Mouse (Mus musculus) embryonic fibroblast, embryonic 13.5 days (primary cell): Measurements from ENCODE around the gene Cacna1a. TPM values are rescaled to one million over a fixed set of nuclear protein-coding genes. Genes with fewer than 3 reads are reported as not detected.

Experiments used
- H3K27ac ChIP-seq: 2 replicates; pipeline ENCODE4 v1.5.1; 2012; ENCODE audit warnings: low read length, control low read depth, inconsistent platforms; ENCODE audit not compliant: insufficient read depth
- H3K4me1 ChIP-seq: 2 replicates; pipeline ENCODE4 v1.6.1; 2011; ENCODE audit warnings: low read length; ENCODE audit not compliant: control insufficient read depth, insufficient read depth
- H3K4me3 ChIP-seq: 2 replicates; pipeline ENCODE4 v1.5.1; 2011; ENCODE audit warnings: mild to moderate bottlenecking, control low read depth, low read length; ENCODE audit not compliant: insufficient read depth
- CTCF ChIP-seq: IDR thresholded peaks from 2 replicates; pipeline ENCODE4 v1.5.1; 2011; ENCODE audit warnings: mild to moderate bottlenecking, control low read depth, low read length, moderate library complexity, borderline replicate concordance; ENCODE audit not compliant: insufficient read depth
- POLR2A ChIP-seq: IDR thresholded peaks from 2 replicates; pipeline ENCODE4 v1.6.1; 2011; ENCODE audit warnings: low read depth, mild to moderate bottlenecking, control low read depth, low read length, moderate library complexity
- polyA plus RNA-seq: library from polyadenylated mRNA; stranded (reverse); fragments of >200 nt; gene quantifications from 2 replicates; pipeline ENCODE4 v1.2.4, GENCODE M21; 2011; ENCODE audit warnings: low read depth; ENCODE audit not compliant: missing spikeins, insufficient read length

Gene Cacna1a
- polyA plus RNA-seq, 1 experiment: 7.2 TPM

- Histone ChIP-seq H3K4me3 (no peak overlapping the region), H3K4me1 (peaks cover 3% of the 10 kb centered on the region; the same call in 1 of the 2 replicates), H3K27ac (no peak overlapping the region)
- TF ChIP-seq POLR2A: no peak
- TF ChIP-seq CTCF: no peak
These were observed 264.9 kb downstream of the Cacna1a start for GRCm38 (mm10) chr8:84653092-84653631.

GRCm38 (mm10) chr8:84654597-84654996, 266.4 kb downstream of the Cacna1a start:
- TF ChIP-seq POLR2A (no peak), CTCF (no peak)
- Histone ChIP-seq H3K4me1 (peaks cover 3% of the 10 kb centered on the region; the same call in 1 of the 2 replicates), H3K27ac (no peak overlapping the region), H3K4me3 (no peak overlapping the region)

GRCm38 (mm10) chr8:84655336-84656190, 267.3 kb downstream of the Cacna1a start:
- no peak overlapping the region for H3K4me3 ChIP-seq
- no peak for TF ChIP-seq CTCF
- no peak for TF ChIP-seq POLR2A
- peaks cover 3% of the 10 kb centered on the region; the same call in 1 of the 2 replicates for H3K4me1 ChIP-seq
- no peak overlapping the region for H3K27ac ChIP-seq

GRCm38 (mm10) chr8:84656191-84656525, 267.9 kb downstream of the Cacna1a start:
- TF ChIP-seq POLR2A (no peak), CTCF (no peak)

GRCm38 (mm10) chr8:84656641-84657126, 268.4 kb downstream of the Cacna1a start:
- peak overlapping the region; percentile 7 for H3K4me3 ChIP-seq
- H3K4me1 ChIP-seq: peaks cover 3% of the 10 kb centered on the region; the same call in 1 of the 2 replicates
- H3K27ac ChIP-seq: peak overlapping the region; percentile 24
- TF ChIP-seq CTCF (no peak), POLR2A (peak; percentile 21; the same call in 1 of the 2 replicates)

More at GRCm38 (mm10) chr8:84656191-84656525, 267.9 kb downstream of the Cacna1a start:
- Histone ChIP-seq H3K4me1 (peaks cover 3% of the 10 kb centered on the region; the same call in 1 of the 2 replicates), H3K27ac (peak overlapping the region; percentile 24), H3K4me3 (no peak overlapping the region; the same call in 1 of the 2 replicates)

GRCm38 (mm10) chr8:84657203-84657602, 269.0 kb downstream of the Cacna1a start:
- Histone ChIP-seq H3K4me3 (no peak overlapping the region), H3K4me1 (peaks cover 3% of the 10 kb centered on the region; the same call in 1 of the 2 replicates), H3K27ac (no peak overlapping the region)
- no peak for TF ChIP-seq POLR2A
- no peak for TF ChIP-seq CTCF

- no peak overlapping the region for H3K4me3 ChIP-seq
- peaks cover 3% of the 10 kb centered on the region; the same call in 1 of the 2 replicates for H3K4me1 ChIP-seq
- no peak overlapping the region for H3K27ac ChIP-seq
These were observed 269.4 kb downstream of the Cacna1a start for GRCm38 (mm10) chr8:84657680-84658079.

GRCm38 (mm10) chr8:84658951-84659350, 270.7 kb downstream of the Cacna1a start:
- H3K4me1 ChIP-seq: peaks cover 3% of the 10 kb centered on the region; the same call in 1 of the 2 replicates
- H3K4me3 ChIP-seq: no peak overlapping the region
- H3K27ac ChIP-seq: no peak overlapping the region
- TF ChIP-seq POLR2A (no peak), CTCF (no peak)

More at GRCm38 (mm10) chr8:84657680-84658079, 269.4 kb downstream of the Cacna1a start:
- TF ChIP-seq CTCF (no peak), POLR2A (no peak)

- Histone ChIP-seq H3K4me3 (peak overlapping the region; percentile 69), H3K27ac (peak overlapping the region; percentile 85), H3K4me1 (peaks cover 3% of the 10 kb centered on the region; the same call in 1 of the 2 replicates)
- TF ChIP-seq CTCF: no peak
- TF ChIP-seq POLR2A: peak; percentile 69
These were observed 271.9 kb downstream of the Cacna1a start for GRCm38 (mm10) chr8:84659936-84660818.
